Mouse (Mus musculus): Measurements from ENCODE around the gene Copz2.

DNA sequence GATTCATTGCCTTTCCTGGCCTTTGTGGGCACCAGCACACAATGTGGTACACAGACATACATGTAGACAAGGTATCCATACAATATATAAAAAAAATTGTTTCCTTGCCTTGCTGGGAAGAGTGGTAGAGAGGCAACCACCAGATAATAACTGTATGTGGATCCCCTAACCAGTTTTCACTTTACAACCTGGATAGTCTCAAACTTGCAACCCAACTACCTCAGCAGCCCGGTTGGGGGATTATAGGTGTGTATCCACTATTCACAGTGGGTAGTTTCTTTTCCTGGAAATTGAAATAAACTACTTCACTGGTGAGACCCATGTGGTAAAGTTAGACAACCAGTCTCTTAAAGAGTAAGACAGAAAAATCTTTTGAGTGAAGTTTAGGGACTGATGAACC lies 33.2 kb upstream of the Copz2 start:
- TF ChIP-seq CHD2 (IDR thresholded peaks at IDR 0.05; ENCODE audit: low read depth, low read length), result no peak
- no peak for TF ChIP-seq MAFK (IDR thresholded peaks at IDR 0.05; ENCODE audit: insufficient read depth, low read depth, low read length)
- no peak for TF ChIP-seq HCFC1 (IDR thresholded peaks at IDR 0.05; ENCODE audit: borderline replicate concordance, insufficient read depth, low read length)

Data from ES-E14 (cell line).